ENCODE assay signal across 13 mouse cellular contexts in genomic region chr11:117297190-117297829, GRCm38 (mm10).
A peak's percentile ranks its signal among the peaks of the same experiment; 100 is the strongest.
DNase-seq lines count a peak whose midpoint lies in the region; ATAC-seq and TF ChIP-seq lines count a peak whose summit lies in the region.
"Had no signal": no experiment of that assay in that cellular context is flagged by ENCODE, and none has a peak within 500 bp of the region (broad histone marks: within the 10 kb centered on the region; RNA-seq: fewer than 3 reads in every experiment).

No protein-coding gene starts in this region.

- peak overlapping the region; percentile 45 for H3K27ac ChIP-seq in hindbrain, embryonic 13.5 days
- no peak overlapping the region; the same call in 1 of the 2 replicates for H3K27ac ChIP-seq in hindbrain, embryonic 16.5 days (ENCODE audit: low read depth, low read length)
- peak overlapping the region; percentile 18; the same call in 1 of the 2 replicates for H3K27ac ChIP-seq in midbrain, postnatal 0 days (ENCODE audit: low read depth, low read length)
- H3K27ac ChIP-seq in midbrain, embryonic 16.5 days (ENCODE audit: low read length): no peak overlapping the region
- H3K27ac ChIP-seq in limb, embryonic 13.5 days: peak overlapping the region; percentile 61; the same call in 1 of the 2 replicates
- H3K27ac ChIP-seq: liver, embryonic 13.5 days had no signal

- H3K36me3 ChIP-seq in hindbrain, embryonic 13.5 days: no peaks in the 10 kb centered on the region
- H3K36me3 ChIP-seq in hindbrain, embryonic 16.5 days (ENCODE audit: control insufficient read depth, insufficient read depth, low read length): no peaks in the 10 kb centered on the region
- no peaks in the 10 kb centered on the region for H3K36me3 ChIP-seq in midbrain, postnatal 0 days (ENCODE audit: insufficient read depth, low read length)
- no peaks in the 10 kb centered on the region for H3K36me3 ChIP-seq in midbrain, embryonic 16.5 days (ENCODE audit: control insufficient read depth, insufficient read depth, low read length)
- peaks cover 41% of the 10 kb centered on the region for H3K36me3 ChIP-seq in limb, embryonic 13.5 days

- no peak overlapping the region for H3K4me2 ChIP-seq in hindbrain, embryonic 13.5 days
- no peak overlapping the region for H3K4me2 ChIP-seq in hindbrain, embryonic 16.5 days (ENCODE audit: low read length)
- no peak overlapping the region for H3K4me2 ChIP-seq in midbrain, postnatal 0 days (ENCODE audit: low read depth, low read length, poor library complexity, severe bottlenecking)
- H3K4me2 ChIP-seq in midbrain, embryonic 16.5 days (ENCODE audit: low read length): no peak overlapping the region
- no peak overlapping the region for H3K4me2 ChIP-seq in limb, embryonic 13.5 days (replicated peaks)
- H3K4me2 ChIP-seq: liver, embryonic 13.5 days had no signal

- H3K4me1 ChIP-seq in hindbrain, embryonic 13.5 days (replicated peaks): peaks cover 28% of the 10 kb centered on the region
- peaks cover 19% of the 10 kb centered on the region; the same call in 1 of the 2 replicates for H3K4me1 ChIP-seq in hindbrain, embryonic 16.5 days (ENCODE audit: control insufficient read depth, insufficient read depth, low read depth, low read length)
- no peaks in the 10 kb centered on the region for H3K4me1 ChIP-seq in midbrain, postnatal 0 days (ENCODE audit: insufficient read depth, low read length)
- peaks cover 5% of the 10 kb centered on the region for H3K4me1 ChIP-seq in midbrain, embryonic 16.5 days (ENCODE audit: control insufficient read depth, insufficient read depth, low read length)
- H3K4me1 ChIP-seq in limb, embryonic 13.5 days: peaks cover 42% of the 10 kb centered on the region

- H3K27me3 ChIP-seq in hindbrain, embryonic 13.5 days: no peaks in the 10 kb centered on the region
- no peaks in the 10 kb centered on the region for H3K27me3 ChIP-seq in hindbrain, embryonic 16.5 days (replicated peaks; ENCODE audit: control insufficient read depth, insufficient read depth, low read length)
- H3K27me3 ChIP-seq in midbrain, postnatal 0 days (ENCODE audit: insufficient read depth, low read length): no peaks in the 10 kb centered on the region
- no peaks in the 10 kb centered on the region for H3K27me3 ChIP-seq in midbrain, embryonic 16.5 days (ENCODE audit: control insufficient read depth, insufficient read depth, low read depth, low read length)
- H3K27me3 ChIP-seq in limb, embryonic 13.5 days: no peaks in the 10 kb centered on the region
- H3K27me3 ChIP-seq: CH12.LX; liver, embryonic 13.5 days; Patski had no signal

- H3K4me3 ChIP-seq in hindbrain, embryonic 13.5 days: no peak overlapping the region
- no peak overlapping the region for H3K4me3 ChIP-seq in hindbrain, embryonic 16.5 days (ENCODE audit: low read length)
- H3K4me3 ChIP-seq in midbrain, postnatal 0 days (ENCODE audit: low read depth, low read length): no peak overlapping the region
- H3K4me3 ChIP-seq in midbrain, embryonic 16.5 days (ENCODE audit: low read depth, low read length): no peak overlapping the region
- no peak overlapping the region for H3K4me3 ChIP-seq in limb, embryonic 13.5 days
- H3K4me3 ChIP-seq: liver, embryonic 13.5 days had no signal

- H3K9ac ChIP-seq in hindbrain, embryonic 13.5 days: no peak overlapping the region
- H3K9ac ChIP-seq in hindbrain, embryonic 16.5 days (ENCODE audit: low read depth, low read length): no peak overlapping the region
- H3K9ac ChIP-seq in midbrain, postnatal 0 days (replicated peaks; ENCODE audit: low read length, poor library complexity, severe bottlenecking): no peak overlapping the region
- no peak overlapping the region for H3K9ac ChIP-seq in midbrain, embryonic 16.5 days (ENCODE audit: low read depth, low read length)
- no peak overlapping the region for H3K9ac ChIP-seq in limb, embryonic 13.5 days
- H3K9ac ChIP-seq: liver, embryonic 13.5 days had no signal

- 89% methylated on average over 3 of the region's 3 CpGs for WGBS in hindbrain, embryonic 13.5 days
- WGBS in hindbrain, embryonic 16.5 days: 90% methylated on average over 3 of the region's 3 CpGs
- 92% methylated on average over 3 of the region's 3 CpGs for WGBS in midbrain, postnatal 0 days
- WGBS in midbrain, embryonic 16.5 days: 95% methylated on average over 3 of the region's 3 CpGs
- WGBS in limb, embryonic 13.5 days: 81% methylated on average over 3 of the region's 3 CpGs

- no peak for TF ChIP-seq CTCF in midbrain, postnatal 0 days (IDR thresholded peaks at IDR 0.05)

- ATAC-seq in hindbrain, embryonic 13.5 days (ENCODE audit: low FRiP score): no peak
- ATAC-seq in hindbrain, embryonic 16.5 days: no peak
- ATAC-seq in midbrain, postnatal 0 days (ENCODE audit: low FRiP score): no peak
- no peak for ATAC-seq in midbrain, embryonic 16.5 days
- ATAC-seq in limb, embryonic 13.5 days (ENCODE audit: low FRiP score, low read depth): no peak
- ATAC-seq: Patski had no signal

- no peak for DNase-seq in midbrain, postnatal 0 days (ENCODE audit: low spot score)
- no peak for DNase-seq in kidney, postnatal 25 days
- no peak for DNase-seq in cerebellum, adult 9-10 months
- DNase-seq: cerebellum, postnatal 14 days; heart, postnatal 36 days; liver, embryonic 13.5 days; lung, postnatal 36 days had no signal

- H3K9me3 ChIP-seq in hindbrain, embryonic 13.5 days: no peaks in the 10 kb centered on the region
- no peaks in the 10 kb centered on the region for H3K9me3 ChIP-seq in hindbrain, embryonic 16.5 days (ENCODE audit: control insufficient read depth, low read length)
- no peaks in the 10 kb centered on the region for H3K9me3 ChIP-seq in midbrain, postnatal 0 days (ENCODE audit: low read length)
- no peaks in the 10 kb centered on the region for H3K9me3 ChIP-seq in midbrain, embryonic 16.5 days (replicated peaks; ENCODE audit: control insufficient read depth, low read length, poor library complexity, severe bottlenecking)
- no peaks in the 10 kb centered on the region for H3K9me3 ChIP-seq in limb, embryonic 13.5 days
- H3K9me3 ChIP-seq: liver, embryonic 13.5 days had no signal

Comparison
In these comparisons a context has a peak if more than half of its experiments do, and no peak if none do; other contexts are left out.
1. H3K27ac ChIP-seq: peak in hindbrain, embryonic 13.5 days (single experiment), midbrain, postnatal 0 days (single experiment) and limb, embryonic 13.5 days (single experiment); none in hindbrain, embryonic 16.5 days (single experiment) and midbrain, embryonic 16.5 days (single experiment).